Mouse (Mus musculus): ENCODE measurements around the gene Bend6. TPM values are rescaled to one million over a fixed set of nuclear protein-coding genes. Genes with fewer than 3 reads are reported as not detected.

The Bend6 gene
- total RNA-seq, 4 experiments from 2014 or later, result 128 to 153 (median 139) TPM

GRCm38 (mm10) chr1:33813868-33814794, 93.5 kb downstream of the Bend6 start, which contains the start of gene Zfp451:
Gene Zfp451 (minus strand): TSS chr1:33814595.
- peak; percentile 75 to 90 for DNase-seq (ENCODE audit: low spot score in 2 of 2)

- no peak for DNase-seq (ENCODE audit: low spot score in 2 of 2)
Observed at GRCm38 (mm10) chr1:33813495-33813867, 94.1 kb downstream of the Bend6 start.

DNA sequence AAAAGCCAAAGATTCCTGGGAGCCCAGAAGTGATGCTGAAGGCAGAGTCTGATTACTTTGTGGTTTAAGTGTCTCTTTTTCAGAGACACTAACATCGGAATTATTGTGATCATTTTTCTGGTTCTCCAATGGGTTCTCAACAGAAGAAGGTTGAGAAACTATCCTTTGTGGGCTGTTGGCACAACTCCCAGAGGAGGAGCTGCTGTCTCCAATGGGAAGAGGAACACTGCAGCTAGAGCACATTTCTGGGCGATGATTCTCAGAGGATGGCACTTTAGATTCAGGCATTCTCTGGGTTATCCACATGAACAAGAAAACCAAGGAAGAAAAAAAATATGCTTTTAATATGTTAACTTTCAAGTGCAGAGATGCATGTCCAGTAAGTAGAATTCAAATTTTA, 104.3 kb downstream of the Bend6 start:
- DNase-seq (ENCODE audit: low spot score in 2 of 2), result no peak

Other genes with a start within 250 kb of the Bend6 start
- 1 to 10 TPM; 6.5 to 7.9 (median 7.4) TPM for gene Prim2, start 238.0 kb downstream of the Bend6 start, total RNA-seq (2022)
- 10 to 100 TPM; 24.1 to 30.2 (median 27.6) TPM for gene Rab23, start 187.9 kb downstream of the Bend6 start, total RNA-seq (2022)
- gene Bag2, start 150.0 kb downstream of the Bend6 start, total RNA-seq (2022), result 10 to 100 TPM in 1 of 4 experiments, 1 to 10 TPM in 3; 9.5 to 10.1 (median 9.6) TPM
- 10 to 100 TPM; 48.0 to 58.7 (median 54.0) TPM for gene Zfp451, start 93.2 kb downstream of the Bend6 start, total RNA-seq (2022)
- 100 to 1,000 TPM; 223 to 258 (median 235) TPM for gene Dst, start 409 bp upstream of the Bend6 start, total RNA-seq (2022)

Data from left cerebral cortex, adult 8-10 months (tissue).